Mouse (Mus musculus): Measurements from ENCODE around the gene Amz1. TPM values are rescaled to one million over a fixed set of nuclear protein-coding genes. Genes with fewer than 3 reads are reported as not detected.

Amz1 gene
- total RNA-seq, 1 experiment: 5.6 TPM

GRCm38 (mm10) chr5:140688434-140688833 lies 35.5 kb upstream of the Amz1 start:
- H3K4me1 ChIP-seq (ENCODE audit: control insufficient read depth in 2 of 2, insufficient read depth in 2 of 2, low read length in 2 of 2, poor library complexity in 1 of 2): peaks cover 0 to 6% of the 10 kb centered on the region in 2 experiments; a peak in 2 of 4 replicates
- no peak overlapping the region for H3K27ac ChIP-seq (ENCODE audit: insufficient read depth, low read depth, low read length, poor library complexity, severe bottlenecking)
- peaks cover 4% of the 10 kb centered on the region; the same call in 1 of the 2 replicates for H3K36me3 ChIP-seq (ENCODE audit: control insufficient read depth, insufficient read depth, low read length, poor library complexity, severe bottlenecking)
- TF ChIP-seq ZNF384 (IDR thresholded peaks at IDR 0.05; ENCODE audit: low read depth, low read length): no peak
- in situ Hi-C loops (cut with MboI; ENCODE audit: low sequenced_read_pairs in 2 of 2, unreplicated experiment in 2 of 2): no loop called here
- no peak overlapping the region for H3K4me3 ChIP-seq (ENCODE audit: insufficient read depth in 1 of 2, low read depth in 1 of 2, low read length in 2 of 2, poor library complexity in 1 of 2, severe bottlenecking in 1 of 2)
- no peaks in the 10 kb centered on the region for H3K9me3 ChIP-seq (ENCODE audit: control insufficient read depth, insufficient read depth, low read depth, low read length)
- no peak for DNase-seq (ENCODE audit: low read depth, low spot score)
- H3K9ac ChIP-seq (ENCODE audit: insufficient read depth, low read depth, low read length, poor library complexity, severe bottlenecking): no peak overlapping the region; the same call in 1 of the 2 replicates

GRCm38 (mm10) chr5:140695987-140696386 lies 27.9 kb upstream of the Amz1 start:
- no peak for TF ChIP-seq MAFK (IDR thresholded peaks at IDR 0.05; ENCODE audit: insufficient read depth, low read depth, low read length)
- TF ChIP-seq HCFC1 (IDR thresholded peaks at IDR 0.05; ENCODE audit: borderline replicate concordance, insufficient read depth, low read length): no peak
- no peak for TF ChIP-seq CHD2 (IDR thresholded peaks at IDR 0.05; ENCODE audit: low read depth, low read length)
- H3K9me3 ChIP-seq (ENCODE audit: control insufficient read depth, insufficient read depth, low read depth, low read length): no peaks in the 10 kb centered on the region
- H3K9ac ChIP-seq (ENCODE audit: insufficient read depth, low read depth, low read length, poor library complexity, severe bottlenecking): no peak overlapping the region
- H3K4me3 ChIP-seq (ENCODE audit: insufficient read depth in 1 of 2, low read depth in 1 of 2, low read length in 2 of 2, poor library complexity in 1 of 2, severe bottlenecking in 1 of 2): no peak overlapping the region
- peaks cover 0 to 11% of the 10 kb centered on the region in 2 experiments; a peak in 2 of 4 replicates for H3K4me1 ChIP-seq (ENCODE audit: control insufficient read depth in 2 of 2, insufficient read depth in 2 of 2, low read length in 2 of 2, poor library complexity in 1 of 2)
- no peak overlapping the region for H3K27ac ChIP-seq (ENCODE audit: insufficient read depth, low read depth, low read length, poor library complexity, severe bottlenecking)
- in situ Hi-C loops (cut with MboI; ENCODE audit: low sequenced_read_pairs in 2 of 2, unreplicated experiment in 2 of 2): no loop called here
- DNase-seq (ENCODE audit: low read depth, low spot score): no peak
- peaks cover 2% of the 10 kb centered on the region; the same call in 1 of the 2 replicates for H3K36me3 ChIP-seq (ENCODE audit: control insufficient read depth, insufficient read depth, low read length, poor library complexity, severe bottlenecking)

DNA sequence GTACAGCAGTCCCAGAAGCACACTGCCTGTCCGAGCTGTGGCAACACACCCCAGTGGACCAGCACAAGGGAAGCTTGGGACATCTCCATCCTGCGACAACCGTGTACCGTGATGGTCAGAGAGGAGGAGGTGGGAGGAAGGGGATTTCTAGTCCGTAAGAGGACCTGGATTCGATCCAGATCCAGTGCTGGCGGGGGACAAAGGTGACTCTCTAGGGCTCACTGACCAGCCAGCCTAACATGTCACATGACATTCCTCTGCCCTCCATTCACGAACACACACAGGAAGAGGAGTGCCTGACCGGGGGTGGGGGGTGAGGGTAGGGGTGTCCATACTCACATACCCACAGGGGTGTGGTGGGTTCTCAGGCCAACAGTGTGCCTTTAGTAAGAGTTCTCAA lies 24.2 kb upstream of the Amz1 start:
- DNase-seq (ENCODE audit: low read depth, low spot score): no peak
- Histone ChIP-seq H3K36me3 (ENCODE audit: control insufficient read depth, insufficient read depth, low read length, poor library complexity, severe bottlenecking) (0 out of 2 replicates have a peak, but pooled peaks cover 2% of the 10 kb centered on the region), H3K27ac (ENCODE audit: insufficient read depth, low read depth, low read length, poor library complexity, severe bottlenecking) (no peak overlapping the region), H3K9me3 (ENCODE audit: control insufficient read depth, insufficient read depth, low read depth, low read length) (no peaks in the 10 kb centered on the region), H3K4me3 (ENCODE audit: insufficient read depth in 1 of 2, low read depth in 1 of 2, low read length in 2 of 2, poor library complexity in 1 of 2, severe bottlenecking in 1 of 2) (no peak overlapping the region), H3K9ac (ENCODE audit: insufficient read depth, low read depth, low read length, poor library complexity, severe bottlenecking) (no peak overlapping the region), H3K4me1 (ENCODE audit: control insufficient read depth in 2 of 2, insufficient read depth in 2 of 2, low read length in 2 of 2, poor library complexity in 1 of 2) (peaks cover 0 to 11% of the 10 kb centered on the region in 2 experiments; a peak in 3 of 4 replicates)
- in situ Hi-C loops (cut with MboI; ENCODE audit: low sequenced_read_pairs in 2 of 2, unreplicated experiment in 2 of 2): no loop called here
- TF ChIP-seq ZNF384 (IDR thresholded peaks at IDR 0.05; ENCODE audit: low read depth, low read length): no peak
- no peak for TF ChIP-seq CHD2 (IDR thresholded peaks at IDR 0.05; ENCODE audit: low read depth, low read length)
- no peak for TF ChIP-seq HCFC1 (IDR thresholded peaks at IDR 0.05; ENCODE audit: borderline replicate concordance, insufficient read depth, low read length)
- TF ChIP-seq ZC3H11A (IDR thresholded peaks at IDR 0.05; ENCODE audit: borderline replicate concordance, low read depth, low read length): no peak
- no peak for TF ChIP-seq MAFK (IDR thresholded peaks at IDR 0.05; ENCODE audit: insufficient read depth, low read depth, low read length)

- Histone ChIP-seq H3K4me3 (ENCODE audit: insufficient read depth in 1 of 2, low read depth in 1 of 2, low read length in 2 of 2, poor library complexity in 1 of 2, severe bottlenecking in 1 of 2) (peak overlapping the region; percentile 72 to 74), H3K9me3 (ENCODE audit: control insufficient read depth, insufficient read depth, low read depth, low read length) (no peaks in the 10 kb centered on the region), H3K27ac (ENCODE audit: insufficient read depth, low read depth, low read length, poor library complexity, severe bottlenecking) (no peak overlapping the region), H3K9ac (ENCODE audit: insufficient read depth, low read depth, low read length, poor library complexity, severe bottlenecking) (peak overlapping the region; percentile 79), H3K4me1 (ENCODE audit: control insufficient read depth in 2 of 2, insufficient read depth in 2 of 2, low read length in 2 of 2, poor library complexity in 1 of 2) (peaks cover 0 to 11% of the 10 kb centered on the region in 2 experiments; a peak in 3 of 4 replicates), H3K36me3 (ENCODE audit: control insufficient read depth, insufficient read depth, low read length, poor library complexity, severe bottlenecking) (peaks cover 2% of the 10 kb centered on the region; the same call in 1 of the 2 replicates)
- no peak for TF ChIP-seq HCFC1 (IDR thresholded peaks at IDR 0.05; ENCODE audit: borderline replicate concordance, insufficient read depth, low read length)
- no peak for TF ChIP-seq CHD2 (IDR thresholded peaks at IDR 0.05; ENCODE audit: low read depth, low read length)
- no peak for TF ChIP-seq ZC3H11A (IDR thresholded peaks at IDR 0.05; ENCODE audit: borderline replicate concordance, low read depth, low read length)
- TF ChIP-seq MAFK (IDR thresholded peaks at IDR 0.05; ENCODE audit: insufficient read depth, low read depth, low read length): no peak
- no peak for TF ChIP-seq ZNF384 (IDR thresholded peaks at IDR 0.05; ENCODE audit: low read depth, low read length)
- in situ Hi-C loops (cut with MboI; ENCODE audit: low sequenced_read_pairs in 2 of 2, unreplicated experiment in 2 of 2): no loop called here
- peak; percentile 36 for DNase-seq (ENCODE audit: low read depth, low spot score)
Measured at GRCm38 (mm10) chr5:140701661-140702060, 22.3 kb upstream of the Amz1 start.

DNA sequence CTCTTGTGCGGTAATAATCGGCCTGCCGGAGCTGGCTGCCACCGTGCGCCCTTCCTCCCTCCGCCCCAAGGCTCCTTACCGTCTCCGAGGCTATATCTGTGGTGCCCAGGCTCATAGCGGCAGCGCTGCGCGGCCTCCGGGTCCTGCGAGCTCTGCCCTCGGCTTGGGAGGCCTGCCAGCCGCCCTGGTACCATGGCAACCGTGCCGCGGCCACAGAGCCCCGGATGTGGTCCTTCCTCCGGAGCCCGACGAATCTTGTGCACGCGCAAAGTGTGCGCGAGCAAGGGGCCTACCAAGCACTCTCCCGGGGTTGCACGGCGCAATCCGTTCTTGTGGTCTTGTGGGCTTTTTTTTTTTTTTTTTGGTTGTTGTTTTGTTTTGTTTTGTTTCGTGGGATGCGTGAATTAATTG lies 21.8 kb upstream of the Amz1 start, which contains the start of gene Iqce:
Gene Iqce (minus strand): TSS at position 276 of the 411 bp plus-strand sequence.
- Histone ChIP-seq H3K27ac (ENCODE audit: insufficient read depth, low read depth, low read length, poor library complexity, severe bottlenecking) (peak within 1 kb of the TSS; percentile 48; the same call in 1 of the 2 replicates), H3K4me3 (ENCODE audit: insufficient read depth in 1 of 2, low read depth in 1 of 2, low read length in 2 of 2, poor library complexity in 1 of 2, severe bottlenecking in 1 of 2) (peak within 1 kb of the TSS; percentile 72 to 74), H3K36me3 (ENCODE audit: control insufficient read depth, insufficient read depth, low read length, poor library complexity, severe bottlenecking) (peaks cover 2% of the 10 kb centered on the region; the same call in 1 of the 2 replicates), H3K4me1 (ENCODE audit: control insufficient read depth in 2 of 2, insufficient read depth in 2 of 2, low read length in 2 of 2, poor library complexity in 1 of 2) (peaks cover 0 to 11% of the 10 kb centered on the region in 2 experiments; a peak in 3 of 4 replicates), H3K9me3 (ENCODE audit: control insufficient read depth, insufficient read depth, low read depth, low read length) (no peaks in the 10 kb centered on the region), H3K9ac (ENCODE audit: insufficient read depth, low read depth, low read length, poor library complexity, severe bottlenecking) (peak within 1 kb of the TSS; percentile 79)
- TF ChIP-seq HCFC1 (IDR thresholded peaks at IDR 0.05; ENCODE audit: borderline replicate concordance, insufficient read depth, low read length) (no peak), CHD2 (IDR thresholded peaks at IDR 0.05; ENCODE audit: low read depth, low read length) (no peak), ZNF384 (IDR thresholded peaks at IDR 0.05; ENCODE audit: low read depth, low read length) (peak; percentile 91)
- in situ Hi-C loops (cut with MboI; ENCODE audit: low sequenced_read_pairs in 2 of 2, unreplicated experiment in 2 of 2): no loop called here
- DNase-seq (ENCODE audit: low read depth, low spot score): peak; percentile 81

Measured in ES-E14 (cell line).